Mouse (Mus musculus) thymus, postnatal 0 days (tissue): ENCODE data around the gene Wdfy3. TPM values are rescaled to one million over a fixed set of nuclear protein-coding genes. Genes with fewer than 3 reads are reported as not detected.
"Not testable (repeated sequence)": the region's sequence is repeated elsewhere in the genome, so short reads cannot be mapped to it uniquely, and the experiment has no call there.

ENCODE experiments used
- DNase-seq: peaks from one replicate; pipeline ENCODE4 v3.0.0-alpha.2; 2015; ENCODE audit warnings: low spot score
- polyA plus RNA-seq: library from polyadenylated mRNA; unstranded; fragments of >200 nt; fragmentation: Nextera tagmentation; extraction: Ambion mirVana; gene quantifications from 2 replicates; pipeline ENCODE4 v1.2.1, GENCODE M21; 2015

The Wdfy3 gene
- 1.9 and 2.0 TPM in 2 replicates for polyA plus RNA-seq

DNA sequence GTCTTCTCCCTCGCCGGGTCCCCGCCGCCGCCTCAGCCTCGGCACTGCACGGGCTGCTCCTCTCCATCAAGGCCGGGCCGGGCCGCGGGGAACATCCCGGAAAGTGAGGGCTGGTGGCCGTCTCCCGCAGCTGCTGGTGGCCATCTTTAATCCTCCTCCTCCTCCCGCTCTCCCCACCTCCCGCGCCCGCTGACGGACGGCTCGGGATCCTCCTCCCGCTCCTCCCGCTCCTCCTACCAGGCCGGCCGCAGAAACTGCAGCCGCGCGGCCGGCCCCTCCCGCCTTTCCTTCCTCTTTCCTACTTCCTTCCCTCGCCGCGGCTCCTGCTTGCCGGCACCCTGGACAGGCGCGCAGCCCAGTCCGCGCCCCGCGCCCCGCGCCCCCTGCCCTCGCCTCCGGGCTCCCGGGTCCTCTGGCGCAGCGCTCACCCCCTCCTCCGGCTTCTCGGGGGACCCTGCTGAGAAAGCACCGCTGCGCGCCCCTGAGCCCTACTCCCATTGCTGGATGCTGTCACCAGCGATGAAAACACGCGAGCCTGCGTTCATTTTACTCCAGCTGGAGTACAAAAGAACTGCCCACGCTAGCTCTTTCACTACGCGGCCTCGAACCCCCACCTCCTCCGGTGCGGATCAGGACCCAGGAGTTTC, at the start of gene Wdfy3:
Wdfy3 (minus strand) TSS at position 155 of the 647 bp plus-strand sequence.
- DNase-seq, result no peak

DNA sequence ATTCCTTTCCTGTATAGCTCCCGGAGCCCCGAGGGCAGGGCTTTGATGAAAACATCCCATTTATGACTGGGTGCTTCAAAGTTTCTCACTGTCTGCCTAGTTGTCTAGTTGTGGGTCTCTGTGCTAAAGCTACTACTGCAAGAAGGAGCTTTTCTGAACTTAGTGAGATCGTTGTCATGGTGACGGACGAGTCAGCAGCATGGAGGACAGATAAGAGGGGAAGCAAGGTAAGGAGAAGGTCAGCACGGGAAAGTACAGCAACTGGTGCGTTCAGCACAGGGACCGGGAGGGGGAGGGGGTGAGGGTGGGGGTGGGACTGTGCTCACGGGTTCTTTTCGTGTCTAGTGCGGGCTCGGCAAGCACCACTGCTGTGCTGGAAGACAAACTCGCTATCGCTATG, 43.3 kb upstream of the Wdfy3 start:
- DNase-seq, result no peak

DNA sequence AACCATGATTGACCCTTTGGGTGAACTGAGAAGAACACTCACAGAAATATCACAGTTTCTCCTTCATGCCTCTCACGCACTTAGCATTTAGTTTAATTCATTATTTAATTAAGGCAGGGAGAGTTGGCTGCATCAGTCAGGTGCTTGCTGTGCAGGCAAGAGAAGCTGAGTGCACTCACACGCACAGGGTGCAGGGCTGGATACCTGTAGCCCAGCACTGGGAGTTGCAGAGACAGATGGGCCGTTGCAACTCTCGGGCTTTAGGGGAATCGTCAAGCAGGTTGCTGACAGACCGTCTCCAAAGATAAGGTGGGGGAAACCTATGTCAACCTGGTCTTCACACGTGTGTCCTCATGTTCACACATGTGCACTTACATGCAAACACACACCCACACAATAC, 42.3 kb upstream of the Wdfy3 start:
- DNase-seq, result no peak

DNA sequence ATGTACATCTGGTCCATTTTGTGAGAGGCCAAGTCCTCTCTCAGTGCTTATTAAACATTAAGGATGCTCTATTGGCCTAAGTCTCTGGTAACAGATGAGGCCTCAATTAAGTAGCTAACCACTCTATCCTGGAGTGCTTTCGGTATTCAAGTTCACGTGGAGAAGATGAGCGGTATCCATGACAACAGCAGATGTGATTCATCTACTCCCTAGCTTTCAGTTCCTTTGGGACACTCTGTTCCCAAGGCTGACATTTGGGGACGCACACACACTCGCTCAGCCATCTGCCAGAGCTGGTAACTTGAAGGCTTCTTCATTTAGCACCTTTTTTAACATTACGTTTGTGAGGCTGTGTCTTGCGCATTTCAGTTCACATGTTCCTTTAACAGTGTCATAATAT, 40.3 kb upstream of the Wdfy3 start:
- no peak for DNase-seq

DNA sequence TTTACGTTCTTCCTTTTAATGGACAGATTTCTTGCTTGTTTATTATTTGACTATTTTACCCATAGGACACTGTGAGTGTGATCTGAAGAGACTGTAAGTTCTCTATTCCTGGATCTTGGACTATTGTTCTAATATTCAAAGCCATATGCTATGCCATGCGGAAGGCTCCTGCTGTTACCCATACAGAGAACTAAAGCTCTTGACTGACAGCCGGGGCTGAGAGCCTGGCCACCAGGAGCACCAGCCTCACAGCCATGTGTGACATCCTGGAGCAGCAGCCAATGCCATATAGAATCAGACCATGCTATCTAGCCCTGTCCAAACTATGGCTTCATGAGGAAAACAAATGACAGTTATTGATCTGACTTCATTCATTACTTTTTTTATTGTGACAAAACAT, 36.2 kb upstream of the Wdfy3 start:
- DNase-seq, result no peak

DNA sequence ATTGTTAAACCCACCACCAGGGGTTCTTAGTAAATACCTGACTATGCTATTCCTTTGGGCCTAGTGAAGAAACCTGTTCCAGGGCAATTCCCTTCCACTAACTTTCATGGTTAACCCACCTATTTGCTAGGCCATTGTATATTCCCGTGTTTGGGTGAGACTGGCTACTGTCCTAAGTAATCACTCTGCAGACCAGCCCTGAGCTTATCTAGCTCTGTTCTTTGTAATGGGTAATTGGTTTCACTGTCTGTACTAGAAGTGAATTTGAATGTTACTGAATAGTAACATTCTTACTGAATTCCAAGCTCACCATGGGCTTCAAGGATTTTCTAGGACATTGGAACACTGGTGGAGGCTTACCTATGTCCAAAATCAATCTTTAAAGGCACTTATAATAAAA, 32.1 kb upstream of the Wdfy3 start:
- DNase-seq, result not testable (repeated sequence)

DNA sequence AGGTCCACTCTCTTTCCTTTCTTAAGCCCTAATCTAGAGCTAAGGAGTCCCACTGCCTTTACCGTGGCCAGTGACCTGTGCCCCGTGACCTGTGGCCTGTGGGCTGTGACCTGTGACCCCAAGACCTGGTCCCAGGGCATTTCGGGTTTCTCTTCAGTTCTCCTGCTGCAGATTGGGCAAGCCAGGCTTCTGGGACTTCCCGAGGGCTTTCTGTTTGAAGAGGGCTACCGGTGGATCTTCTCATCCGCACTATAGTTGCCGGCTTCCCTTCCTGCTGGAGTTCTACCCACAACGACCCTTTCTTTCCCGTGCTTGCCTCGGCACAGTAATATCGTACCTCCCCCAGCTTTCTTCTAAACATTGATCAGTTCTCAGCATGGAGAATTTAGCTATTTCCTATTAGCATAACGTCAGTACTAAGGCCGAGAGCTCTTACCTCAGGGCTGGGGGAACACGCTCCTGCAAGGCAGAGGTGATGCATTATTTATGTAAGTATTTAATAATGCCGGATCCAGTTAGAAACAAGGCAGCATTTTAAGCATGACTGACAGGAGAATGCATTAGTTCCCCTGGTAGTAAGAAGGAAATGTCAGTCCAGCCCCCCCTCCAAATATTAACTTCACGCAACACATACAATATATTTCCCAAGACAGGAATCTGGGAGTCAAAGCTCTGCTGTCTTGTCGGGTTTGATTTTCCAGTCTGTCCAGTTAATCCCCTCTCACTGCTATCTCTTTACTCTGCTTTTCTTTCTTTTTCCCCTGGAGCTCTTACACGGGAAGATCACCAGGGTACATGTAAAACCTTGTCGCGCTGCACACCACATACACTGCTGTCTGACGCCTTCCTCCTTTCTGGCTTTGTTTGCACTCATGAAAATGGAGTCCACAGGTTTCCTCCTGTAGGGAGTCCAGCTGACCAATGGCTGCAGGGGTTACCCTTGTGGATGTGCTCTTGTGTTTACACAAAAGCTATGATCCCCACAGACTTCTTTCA, 30.8 kb upstream of the Wdfy3 start:
- DNase-seq, result no peak

DNA sequence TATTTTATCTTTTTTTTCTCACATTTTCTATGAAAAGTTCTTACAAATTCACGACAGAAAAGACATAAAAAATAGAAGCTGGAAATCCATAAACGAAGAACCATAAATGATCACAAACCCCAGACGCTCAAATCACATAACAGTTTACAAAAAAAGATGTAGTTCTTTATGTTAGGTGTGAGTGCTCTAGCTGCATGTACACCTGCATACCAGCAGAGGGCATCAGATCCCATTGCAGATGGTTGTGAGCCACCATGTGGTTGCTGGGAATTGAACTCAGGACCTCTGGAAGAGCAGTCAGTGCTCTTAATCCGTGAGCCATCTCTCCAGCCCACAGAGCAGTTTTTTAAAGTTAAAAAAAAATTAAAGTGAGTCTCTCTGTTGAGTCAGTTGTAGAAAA, 25.9 kb upstream of the Wdfy3 start:
- DNase-seq, result no peak

DNA sequence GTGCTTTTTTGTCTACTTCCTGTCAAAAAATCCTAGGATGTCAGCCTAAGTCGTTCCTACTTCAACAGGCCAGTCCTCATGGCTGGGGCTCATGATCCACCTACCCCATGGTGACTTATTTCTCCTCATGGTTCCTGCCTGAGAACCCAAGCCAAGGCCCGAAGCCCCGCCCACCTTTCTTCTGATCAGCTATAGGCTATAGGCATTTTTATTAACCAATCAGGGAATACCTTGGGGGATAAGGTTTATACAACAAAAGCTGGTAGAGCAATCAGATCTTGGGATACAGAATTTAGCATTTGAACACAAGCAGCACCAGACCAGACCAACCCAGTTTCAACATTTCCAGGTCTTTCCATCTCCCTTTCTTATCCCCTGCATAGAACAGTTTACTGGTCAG, 21.0 kb upstream of the Wdfy3 start:
- no peak for DNase-seq

DNA sequence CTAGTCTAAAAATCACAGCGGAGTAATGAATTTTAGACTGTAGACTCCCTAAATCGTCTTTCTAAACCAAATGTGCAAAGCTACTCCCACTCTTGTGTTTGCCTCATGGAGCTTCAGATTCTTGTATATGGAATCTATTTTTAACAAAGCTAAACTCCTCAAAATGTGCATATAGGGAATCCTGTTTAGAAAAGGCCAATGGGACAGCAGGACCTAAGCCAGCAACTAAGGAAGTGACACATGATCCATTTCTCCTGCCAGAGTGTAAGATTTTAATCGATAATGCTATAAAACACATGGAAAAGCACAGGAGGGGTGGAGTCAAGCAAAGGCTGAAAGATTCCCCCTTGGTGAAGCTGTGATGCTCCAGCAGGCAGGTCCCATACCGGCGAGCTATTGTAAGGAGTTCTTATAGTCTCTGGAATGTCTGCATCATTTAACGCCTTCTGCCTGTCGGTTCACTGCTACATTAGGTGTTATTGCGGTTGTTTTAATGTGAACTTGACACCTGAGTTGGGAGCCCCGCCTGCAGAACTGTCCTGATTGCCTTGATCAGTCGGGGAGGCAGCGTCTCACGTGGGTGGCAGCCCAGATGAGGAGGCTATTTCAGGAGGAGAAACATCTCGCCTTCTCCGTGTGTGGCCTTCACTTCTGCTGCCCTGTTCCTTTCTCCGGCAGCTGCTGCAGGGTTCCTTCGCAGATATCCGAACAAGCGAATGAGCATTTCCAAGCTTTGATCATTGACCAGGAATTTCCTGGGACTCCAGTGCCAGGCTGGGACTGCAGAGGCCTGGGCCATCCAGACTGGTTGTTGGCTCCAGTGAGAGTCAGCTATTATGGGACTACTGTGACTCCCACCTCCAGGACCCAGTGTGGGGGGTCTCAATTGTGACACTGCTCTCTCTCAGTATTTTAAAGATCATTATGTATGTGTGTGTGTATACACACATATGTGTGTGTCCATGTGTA, 15.3 kb upstream of the Wdfy3 start:
- no peak for DNase-seq

DNA sequence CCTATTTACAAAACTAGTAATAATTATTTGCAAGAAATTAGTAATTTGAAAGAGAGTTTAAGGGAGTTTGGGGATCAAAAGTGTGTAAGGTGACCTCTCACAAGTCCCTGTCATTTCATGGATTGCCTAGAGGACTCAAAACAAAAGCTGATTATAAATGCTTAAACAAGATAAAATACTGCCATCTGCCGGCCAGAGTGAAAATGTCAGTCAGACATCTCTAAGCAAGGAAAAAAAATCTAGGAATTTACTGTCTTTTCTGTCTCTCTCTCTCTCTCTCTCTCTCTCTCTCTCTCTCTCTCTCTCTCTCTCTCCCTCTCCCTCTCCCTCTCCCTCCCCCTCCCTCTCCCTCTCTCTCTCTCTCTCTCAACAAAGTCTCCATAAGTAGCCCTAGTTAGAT, 4.4 kb upstream of the Wdfy3 start:
- peak; percentile 45 for DNase-seq

DNA sequence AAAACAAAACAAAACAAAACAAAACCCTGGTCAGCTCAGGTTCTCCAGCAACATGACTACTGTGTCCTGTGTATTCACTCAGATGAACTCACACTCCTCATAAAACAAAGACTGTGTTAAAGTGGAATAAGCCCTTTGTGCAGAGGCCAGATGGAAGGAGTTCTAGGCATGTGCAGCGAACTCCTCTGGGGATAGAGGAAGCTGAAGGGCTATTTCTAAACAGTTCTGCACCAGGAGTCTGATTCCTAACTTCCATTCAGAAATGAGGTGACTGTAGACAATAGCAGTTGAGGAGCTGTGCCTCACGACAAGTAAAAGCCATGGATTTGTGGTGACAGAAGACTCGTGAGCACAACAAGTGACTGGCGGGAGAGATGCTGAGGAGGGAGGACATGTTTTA, 2.3 kb upstream of the Wdfy3 start:
- DNase-seq, result no peak

DNA sequence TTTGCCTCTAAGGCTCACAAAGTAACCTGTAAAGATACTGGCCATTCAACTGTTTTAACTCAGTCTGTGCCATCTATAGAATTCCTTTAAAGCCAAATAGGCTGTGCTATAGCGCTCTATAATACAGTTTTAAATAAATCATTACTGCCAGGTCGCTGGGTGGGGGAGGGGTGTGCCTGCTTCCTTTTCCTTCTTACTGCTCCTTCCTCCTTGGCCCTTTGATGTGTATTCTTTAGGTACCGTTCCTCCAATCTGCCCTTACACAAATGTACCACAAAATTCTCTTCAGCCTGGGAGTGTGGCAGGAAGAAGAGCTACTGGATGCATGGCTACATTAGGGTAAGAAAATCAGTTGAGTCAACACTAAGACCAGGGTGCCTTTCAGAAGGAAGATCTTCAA, 1.5 kb upstream of the Wdfy3 start:
- DNase-seq, result no peak

DNA sequence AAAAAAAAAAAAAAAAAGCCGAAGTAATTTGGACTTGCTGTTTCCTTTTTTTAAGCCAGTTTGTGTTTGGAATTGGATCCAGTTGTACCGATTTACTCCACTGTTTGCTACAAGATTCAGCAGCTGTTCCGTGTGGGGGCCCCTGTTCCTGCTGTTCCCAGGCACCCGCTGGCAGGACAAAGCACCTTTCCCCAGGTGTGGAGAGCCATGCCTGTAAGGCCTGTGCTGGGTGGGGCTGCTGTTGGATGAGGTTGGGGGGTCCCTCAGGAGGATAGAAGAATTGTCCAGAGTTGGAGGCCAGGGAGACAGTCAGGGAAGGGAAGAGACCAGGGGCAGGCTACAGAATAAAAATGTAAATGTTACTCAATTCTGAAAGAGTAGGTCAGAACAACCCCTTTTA, 1.1 kb upstream of the Wdfy3 start:
- DNase-seq, result no peak

DNA sequence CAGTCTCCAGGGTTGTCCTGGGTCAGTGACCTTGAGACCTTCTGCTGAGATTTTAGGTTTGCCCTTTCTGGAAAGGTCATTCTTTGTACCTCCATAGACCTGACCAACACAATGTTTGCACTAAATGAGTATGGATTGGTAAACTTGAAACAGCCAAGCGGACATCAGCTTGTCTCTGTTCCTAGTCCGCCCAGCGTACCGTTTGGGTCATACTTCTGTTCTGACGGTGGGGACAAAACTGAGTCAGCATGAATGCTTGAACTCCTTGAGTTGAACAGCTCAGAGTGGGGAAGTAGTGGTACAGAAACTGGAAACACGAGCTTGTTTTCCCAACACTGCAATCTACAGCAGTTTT, 670 bp upstream of the Wdfy3 start:
- DNase-seq, result no peak

DNA sequence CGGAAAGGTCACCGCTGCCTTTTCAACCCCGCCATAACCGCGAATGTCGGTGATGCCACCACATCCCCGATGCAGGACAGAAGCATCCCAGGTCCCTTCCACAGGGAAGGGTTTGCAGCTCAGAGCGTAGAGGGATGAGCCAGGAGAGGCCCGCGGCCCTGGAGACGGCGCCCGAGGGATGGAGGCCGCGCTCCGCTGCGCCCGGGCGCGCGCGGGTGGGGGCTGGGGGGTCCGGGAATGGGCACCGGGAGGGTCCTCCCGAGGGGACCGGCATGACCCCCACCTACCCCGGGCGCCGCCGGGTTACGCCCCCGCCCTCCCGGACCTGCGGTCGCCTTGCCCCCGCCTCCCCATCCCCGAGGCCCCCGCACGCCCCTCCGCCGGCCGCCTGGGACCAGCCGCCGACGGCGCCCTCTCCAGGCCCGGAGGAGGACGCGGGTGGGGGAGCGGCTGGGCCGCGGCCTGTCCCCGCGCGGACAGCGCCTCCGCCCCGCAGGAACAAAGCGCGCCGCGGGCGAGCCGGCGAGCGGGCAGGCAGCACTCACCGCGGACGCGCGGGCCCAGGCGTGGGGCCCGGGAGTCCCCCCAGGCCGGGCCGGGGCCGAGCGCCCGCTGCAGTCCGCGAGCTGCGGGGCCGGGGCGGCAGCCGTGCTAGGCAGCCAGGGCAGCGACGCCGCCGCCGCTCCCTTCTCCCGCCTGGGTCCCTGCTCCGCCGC, 512 bp downstream of the Wdfy3 start:
- no peak for DNase-seq

DNA sequence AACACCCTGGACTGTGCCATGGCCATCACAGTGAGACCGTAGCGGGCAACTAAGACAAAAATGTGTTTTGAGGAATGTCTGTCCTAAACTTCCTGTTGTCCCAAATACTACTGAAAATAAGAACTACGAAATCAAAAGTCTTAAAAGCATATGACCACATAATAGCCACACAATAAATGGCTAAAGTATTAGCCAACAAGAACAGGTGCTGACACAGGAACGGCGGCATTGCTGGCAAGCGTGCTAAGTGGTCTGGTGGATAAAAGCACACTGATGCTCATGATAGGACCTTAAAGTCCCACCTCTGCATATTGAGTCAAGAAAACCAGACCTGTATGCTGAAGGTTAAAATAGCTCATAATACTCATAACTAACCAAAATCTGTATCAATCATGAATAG, 3.3 kb downstream of the Wdfy3 start:
- DNase-seq, result no peak

DNA sequence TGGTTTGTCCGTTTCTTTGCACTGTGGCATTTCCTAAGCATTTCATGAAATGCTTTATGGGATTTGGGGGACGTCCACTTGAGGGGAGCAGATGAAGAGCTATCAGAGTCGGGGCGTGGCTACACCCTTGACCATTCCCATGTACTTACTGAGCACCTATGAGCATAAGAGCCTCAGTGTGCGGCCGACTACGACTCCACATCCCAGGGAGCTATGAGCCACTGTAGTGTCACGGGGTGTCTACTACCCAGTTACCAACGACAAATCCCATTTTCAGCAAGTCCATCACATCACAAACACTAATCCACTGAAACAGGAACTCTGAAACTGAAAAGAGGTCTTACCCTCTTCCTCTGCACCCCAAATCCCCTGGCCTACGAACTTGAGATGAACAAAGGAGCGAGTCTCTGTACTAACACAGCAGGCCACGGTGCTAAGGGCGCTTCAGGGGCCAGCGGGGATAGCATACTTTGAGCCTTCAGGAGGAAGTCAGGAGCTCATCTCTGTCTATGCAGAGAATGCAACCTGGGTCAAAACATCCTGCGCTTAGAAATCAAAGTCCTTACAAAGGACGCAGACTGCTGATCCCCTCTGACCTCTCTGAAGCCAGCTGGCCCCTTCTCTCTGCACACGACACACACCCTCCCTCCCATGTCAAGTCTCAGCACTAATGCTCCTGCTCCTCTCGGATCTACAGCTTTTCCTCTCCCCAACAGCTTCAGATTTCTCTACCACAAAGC, 6.5 kb downstream of the Wdfy3 start:
- DNase-seq, result no peak

DNA sequence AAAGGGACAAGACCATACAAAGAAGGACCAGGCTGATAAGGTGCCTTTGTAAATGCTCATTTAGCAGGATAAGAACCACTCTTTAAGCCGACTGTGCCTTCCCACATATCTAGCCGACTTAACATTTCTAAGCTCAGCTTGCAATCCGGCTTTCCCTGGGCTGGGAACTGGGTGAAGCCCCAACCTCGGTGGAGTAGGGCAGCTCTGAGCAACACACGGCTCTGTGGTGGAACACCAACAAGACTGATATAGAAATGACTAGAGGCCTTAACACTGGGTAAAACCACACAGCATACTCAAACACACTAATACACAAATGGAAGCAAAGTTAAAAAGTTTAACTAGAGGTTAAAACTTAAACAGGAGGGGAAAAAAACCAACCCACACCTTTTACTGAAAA, 7.9 kb downstream of the Wdfy3 start:
- no peak for DNase-seq

DNA sequence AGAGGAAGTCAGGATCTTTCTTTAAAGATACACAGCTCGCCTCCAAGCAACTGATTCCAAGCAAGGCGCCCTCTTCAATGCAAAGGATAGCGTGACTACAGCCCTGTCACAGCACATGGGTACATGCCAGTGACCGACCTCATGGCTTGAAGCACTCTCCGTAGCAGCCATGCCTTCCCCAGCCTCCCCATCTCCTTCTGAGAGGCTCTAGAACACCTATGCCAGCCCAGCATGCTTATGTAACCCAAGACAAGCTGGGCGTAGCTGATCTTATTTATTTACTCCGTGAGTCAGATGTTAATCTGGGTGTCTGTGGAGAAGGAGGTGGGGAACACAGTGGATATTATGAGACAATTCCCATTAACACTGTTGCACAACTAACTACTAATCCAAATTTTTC, 13.8 kb downstream of the Wdfy3 start:
- no peak for DNase-seq
